9 mouse cellular contexts compared by ENCODE assay signal in the genomic region with DNA sequence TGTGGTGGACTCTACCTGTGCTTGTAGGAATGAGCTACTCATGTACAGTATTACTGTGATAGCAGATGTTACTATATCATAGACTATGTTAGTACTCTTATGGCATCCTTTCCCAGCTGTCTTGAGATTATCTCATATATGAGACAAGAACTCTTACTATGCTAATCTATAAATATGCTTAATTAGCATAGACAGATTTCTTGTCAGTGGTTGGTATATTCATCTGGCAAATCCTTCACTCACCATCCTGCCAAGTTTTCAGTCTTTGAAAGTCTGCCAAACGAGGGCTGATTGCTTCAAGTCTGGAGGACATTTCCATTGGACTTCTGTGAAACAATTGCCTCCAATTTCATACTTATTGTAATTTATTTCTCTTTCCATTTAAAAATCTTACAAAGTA.
DNase-seq lines count a peak whose midpoint lies in the region; ATAC-seq lines count a peak whose summit lies in the region.
"Had no signal": no experiment of that assay in that cellular context is flagged by ENCODE, and none has a peak within 500 bp of the region (broad histone marks: within the 10 kb centered on the region; RNA-seq: fewer than 3 reads in every experiment).

No protein-coding gene starts in this region.

- H3K4me3 ChIP-seq in forebrain, embryonic 15.5 days, result no peak overlapping the region
- H3K4me3 ChIP-seq in forebrain, embryonic 12.5 days (replicated peaks), result no peak overlapping the region
- H3K4me3 ChIP-seq in neural tube, embryonic 15.5 days (replicated peaks), result no peak overlapping the region

- no peak overlapping the region for H3K9ac ChIP-seq in forebrain, embryonic 15.5 days (replicated peaks)
- no peak overlapping the region for H3K9ac ChIP-seq in forebrain, embryonic 12.5 days
- H3K9ac ChIP-seq in neural tube, embryonic 15.5 days (replicated peaks), result no peak overlapping the region

- DNase-seq in cerebellum, adult 18-20 months, result peak; percentile 57 to 68
- peak; percentile 9 for DNase-seq in gonadal fat pad, adult 2 months (ENCODE audit: low read depth)
- DNase-seq in left cerebral cortex, postnatal 4 days, result peak; percentile 80
- DNase-seq in heart, postnatal 25 days (ENCODE audit: low spot score), result no peak
- DNase-seq in gastrocnemius, postnatal 10 days, result no peak

- H3K27ac ChIP-seq in forebrain, embryonic 15.5 days (replicated peaks), result peak overlapping the region; percentile 80; the same call in 1 of the 2 replicates
- H3K27ac ChIP-seq in forebrain, embryonic 12.5 days, result no peak overlapping the region
- H3K27ac ChIP-seq in neural tube, embryonic 15.5 days (replicated peaks), result no peak overlapping the region

- no peaks in the 10 kb centered on the region for H3K9me3 ChIP-seq in forebrain, embryonic 15.5 days
- no peaks in the 10 kb centered on the region for H3K9me3 ChIP-seq in forebrain, embryonic 12.5 days
- no peaks in the 10 kb centered on the region for H3K9me3 ChIP-seq in neural tube, embryonic 15.5 days (replicated peaks)

- no peaks in the 10 kb centered on the region for H3K27me3 ChIP-seq in forebrain, embryonic 15.5 days
- H3K27me3 ChIP-seq in forebrain, embryonic 12.5 days, result no peaks in the 10 kb centered on the region
- H3K27me3 ChIP-seq in neural tube, embryonic 15.5 days (replicated peaks), result no peaks in the 10 kb centered on the region

- peaks cover 6% of the 10 kb centered on the region; the same call in 1 of the 2 replicates for H3K4me1 ChIP-seq in forebrain, embryonic 15.5 days
- H3K4me1 ChIP-seq in forebrain, embryonic 12.5 days, result no peaks in the 10 kb centered on the region
- H3K4me1 ChIP-seq in neural tube, embryonic 15.5 days, result no peaks in the 10 kb centered on the region

- WGBS in forebrain, embryonic 15.5 days, result 23% methylated on average over 1 of the region's 1 CpGs
- 61% methylated on average over 1 of the region's 1 CpGs for WGBS in forebrain, embryonic 12.5 days
- 64% methylated on average over 1 of the region's 1 CpGs for WGBS in neural tube, embryonic 15.5 days

- no peak overlapping the region for H3K4me2 ChIP-seq in forebrain, embryonic 15.5 days (replicated peaks)
- H3K4me2 ChIP-seq in forebrain, embryonic 12.5 days, result no peak overlapping the region
- H3K4me2 ChIP-seq in neural tube, embryonic 15.5 days, result no peak overlapping the region

- peak; percentile 90 for ATAC-seq in forebrain, embryonic 15.5 days (replicated peaks)
- no peak for ATAC-seq in forebrain, embryonic 12.5 days (ENCODE audit: low FRiP score)
- ATAC-seq in neural tube, embryonic 15.5 days (ENCODE audit: low FRiP score), result no peak
- ATAC-seq: inflammation-experienced regulatory T-cells, adult 6 months had no signal

- H3K36me3 ChIP-seq in forebrain, embryonic 15.5 days, result no peaks in the 10 kb centered on the region
- H3K36me3 ChIP-seq in forebrain, embryonic 12.5 days (replicated peaks), result no peaks in the 10 kb centered on the region
- H3K36me3 ChIP-seq in neural tube, embryonic 15.5 days, result no peaks in the 10 kb centered on the region

- intact Hi-C loops in left cerebral cortex, postnatal 4 days (cut with DNase I), result no loop called here
- intact Hi-C loops in heart, postnatal 25 days (cut with DNase I), result no loop called here

Comparison
In these comparisons a context has a peak if more than half of its experiments do, and no peak if none do; other contexts are left out.
1. DNase-seq: peak in cerebellum, adult 18-20 months (2 of 2), gonadal fat pad, adult 2 months (single experiment) and left cerebral cortex, postnatal 4 days (single experiment); none in heart, postnatal 25 days (single experiment) and gastrocnemius, postnatal 10 days (single experiment).